Mouse (Mus musculus) fat pad, adult 2 months (tissue): ENCODE results near the gene Heatr5a.

Experiments
- DNase-seq: peaks from one replicate; pipeline ENCODE4 v3.0.0-alpha.2; 2011; ENCODE audit warnings: low read depth, low spot score; ENCODE audit errors: extremely low read depth

Gene Heatr5a

DNA sequence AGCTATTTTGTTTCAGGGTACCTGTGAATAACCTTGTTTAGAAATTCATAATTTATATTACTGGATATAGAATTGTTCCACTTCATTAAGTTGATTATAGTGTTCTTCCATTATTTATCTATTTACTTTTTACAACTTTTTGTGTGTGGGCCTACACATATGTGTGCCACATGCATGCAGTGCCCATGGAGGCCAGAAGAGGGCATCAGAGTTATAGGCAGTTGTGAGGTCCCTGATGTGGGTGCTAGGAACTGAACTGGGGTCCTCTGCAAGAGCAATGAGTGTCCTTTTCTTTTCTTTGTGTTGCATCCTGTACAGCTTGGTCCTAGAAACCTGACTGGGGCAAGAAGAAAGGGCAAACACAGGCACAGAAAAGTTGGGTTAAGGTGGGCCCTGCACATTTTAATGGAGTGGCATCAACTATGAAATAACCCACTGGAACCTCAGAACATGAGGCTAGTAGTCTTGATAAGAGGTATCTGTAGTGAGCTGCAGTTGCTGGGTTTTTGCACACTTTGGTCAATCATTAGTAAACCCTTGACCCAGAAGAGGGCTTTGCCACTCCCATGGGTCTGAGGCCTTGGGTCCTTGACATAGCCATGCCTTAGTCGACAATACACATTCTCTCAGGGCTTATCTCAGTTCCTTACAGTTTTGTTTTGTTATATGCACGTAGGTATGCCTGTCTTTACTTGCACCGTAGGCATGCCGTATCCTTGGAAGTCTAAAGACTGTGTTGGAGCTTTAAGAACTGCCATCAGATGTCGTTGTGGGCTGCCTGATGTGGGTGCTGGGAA, 1.3 kb upstream of the Heatr5a start:
- DNase-seq = no peak

DNA sequence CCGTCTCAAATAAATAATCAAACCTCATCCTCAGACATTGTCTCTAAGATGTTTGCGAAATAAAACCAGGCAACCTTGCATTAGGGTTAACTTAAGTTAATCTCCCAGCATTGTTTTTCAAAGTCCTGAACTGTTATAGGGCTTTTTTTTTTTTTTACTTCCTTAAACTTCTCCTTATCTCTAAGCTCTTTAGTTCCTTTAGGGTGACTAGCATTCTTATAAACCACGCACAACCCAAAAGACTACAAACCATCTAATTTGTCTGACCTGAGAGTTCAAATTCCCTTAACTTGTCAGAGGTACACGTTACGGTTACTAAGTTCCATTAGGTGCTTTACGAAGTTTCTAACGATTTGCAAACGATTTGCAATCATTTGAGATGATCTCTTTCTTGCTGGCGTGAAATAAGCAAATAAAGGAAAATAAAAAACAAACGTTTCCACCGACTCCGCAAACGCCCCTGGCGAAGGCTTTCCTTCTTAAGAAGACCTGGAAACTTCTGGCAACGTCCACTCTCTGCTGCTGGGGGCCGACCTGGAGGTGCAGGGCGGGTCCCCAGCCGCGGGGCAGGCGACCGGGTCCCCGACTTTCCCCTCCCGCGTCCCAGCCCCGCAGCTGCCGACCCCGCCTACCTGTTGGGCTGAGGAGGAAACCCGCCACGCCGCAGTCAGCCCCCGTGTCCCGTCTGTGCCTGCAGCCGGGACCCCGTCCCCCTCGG, 610 bp downstream of the Heatr5a start:
- no peak for DNase-seq

DNA sequence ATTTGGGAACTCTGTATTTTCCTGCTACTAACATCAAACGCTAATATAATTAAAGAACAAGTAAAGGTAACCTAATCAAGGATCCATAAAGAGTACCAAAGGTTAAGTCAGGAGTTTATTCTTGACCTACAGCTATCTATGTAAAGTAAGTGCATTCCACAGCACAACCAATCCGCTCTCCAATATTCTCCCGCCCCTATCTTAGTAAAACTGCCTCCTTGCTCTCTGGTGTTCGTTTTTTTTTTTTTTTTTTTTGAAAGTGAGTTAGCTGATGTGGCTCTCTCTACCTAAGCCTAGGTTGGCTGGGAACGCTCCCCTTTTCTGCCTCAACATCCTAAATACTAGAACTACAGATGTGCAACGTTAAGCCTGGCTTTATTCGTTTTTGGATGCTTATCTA, 1.2 kb downstream of the Heatr5a start:
- no peak for DNase-seq

DNA sequence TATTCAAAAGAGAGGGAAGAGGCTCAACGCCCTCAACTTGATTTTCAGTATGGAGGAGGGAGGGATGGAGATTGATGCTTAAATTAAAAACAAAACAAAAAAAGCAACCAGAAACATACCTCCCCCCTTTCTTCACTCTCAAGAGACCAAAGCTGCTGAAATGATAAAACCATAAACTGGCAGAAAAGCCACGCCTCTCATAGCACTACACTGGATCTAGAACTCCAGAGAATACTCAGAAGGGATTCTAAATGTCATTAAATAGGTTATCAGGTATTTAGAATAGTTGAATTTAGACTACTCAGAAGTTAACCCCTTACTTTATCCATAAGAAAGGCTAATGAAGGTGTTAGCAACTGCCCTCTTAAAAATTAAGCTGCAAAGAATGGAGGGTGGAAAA, 2.0 kb downstream of the Heatr5a start:
- no peak for DNase-seq

DNA sequence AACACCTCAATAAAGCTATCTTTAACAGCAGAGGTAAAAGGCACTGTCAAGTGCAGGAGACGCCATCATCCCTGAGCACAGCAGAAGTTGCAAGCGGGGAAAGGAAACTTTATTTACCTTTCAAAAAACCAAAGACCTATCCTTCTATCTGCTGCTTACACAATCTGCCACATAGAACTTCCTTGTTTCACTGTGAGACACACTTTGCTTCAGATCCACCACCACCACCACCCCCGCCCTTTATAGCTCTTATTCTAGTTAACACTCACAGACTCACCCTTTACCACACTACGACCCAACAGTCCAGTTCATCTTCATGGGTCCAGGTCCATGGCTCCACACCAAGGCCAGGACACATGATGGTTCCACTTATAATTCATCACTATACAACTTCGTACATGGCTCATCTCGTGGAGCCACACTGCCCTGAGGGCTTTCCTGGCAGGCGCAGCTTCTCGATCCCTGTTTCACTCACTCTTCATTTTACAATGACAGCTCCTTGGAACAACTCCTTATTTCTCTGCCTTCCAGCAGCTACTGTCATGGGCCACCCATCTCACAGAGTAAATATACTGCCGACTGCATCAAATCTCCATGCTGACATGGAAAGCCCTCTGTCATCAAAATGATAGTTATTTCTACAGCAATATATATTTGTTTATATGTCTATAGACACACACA, 3.1 kb downstream of the Heatr5a start:
- DNase-seq = no peak

DNA sequence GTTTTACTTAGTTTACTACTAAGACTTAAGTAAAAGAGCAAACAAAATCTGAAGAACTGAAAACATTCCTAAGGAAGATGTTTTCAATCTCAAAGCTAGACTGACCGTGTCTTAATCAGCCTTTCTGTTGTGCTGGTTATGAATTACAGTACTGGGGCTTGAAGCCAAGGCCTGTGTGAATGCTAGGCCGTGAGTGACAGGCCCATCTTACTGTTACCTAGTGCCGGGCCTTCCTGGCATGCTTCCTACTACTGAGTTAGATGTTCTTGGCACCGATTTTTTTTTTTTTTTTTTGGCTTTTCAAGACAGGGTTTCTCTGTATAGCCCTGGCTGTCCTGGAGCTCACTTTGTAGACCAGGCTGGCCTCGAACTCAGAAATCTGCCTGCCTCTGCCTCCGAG, 13.5 kb downstream of the Heatr5a start:
- DNase-seq = no peak

DNA sequence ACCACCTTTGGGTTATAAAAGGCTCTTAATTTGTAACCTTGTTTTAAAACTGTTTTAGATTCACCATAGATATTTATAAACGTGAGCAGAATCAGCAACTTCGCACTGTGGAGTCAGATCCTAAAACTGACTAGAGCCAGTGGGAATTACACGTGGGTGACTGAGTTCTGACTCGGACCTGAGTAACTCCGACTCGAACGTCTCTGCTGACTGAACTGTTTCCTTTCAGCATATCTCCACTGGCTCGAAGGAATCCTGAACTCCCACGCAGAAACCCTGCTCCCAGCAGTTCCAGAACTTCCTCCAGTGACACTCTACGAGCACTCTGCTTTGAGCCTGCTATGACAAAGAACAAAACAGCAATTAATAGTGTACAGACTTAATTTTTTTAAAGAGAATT, 18.8 kb downstream of the Heatr5a start:
- DNase-seq = no peak

DNA sequence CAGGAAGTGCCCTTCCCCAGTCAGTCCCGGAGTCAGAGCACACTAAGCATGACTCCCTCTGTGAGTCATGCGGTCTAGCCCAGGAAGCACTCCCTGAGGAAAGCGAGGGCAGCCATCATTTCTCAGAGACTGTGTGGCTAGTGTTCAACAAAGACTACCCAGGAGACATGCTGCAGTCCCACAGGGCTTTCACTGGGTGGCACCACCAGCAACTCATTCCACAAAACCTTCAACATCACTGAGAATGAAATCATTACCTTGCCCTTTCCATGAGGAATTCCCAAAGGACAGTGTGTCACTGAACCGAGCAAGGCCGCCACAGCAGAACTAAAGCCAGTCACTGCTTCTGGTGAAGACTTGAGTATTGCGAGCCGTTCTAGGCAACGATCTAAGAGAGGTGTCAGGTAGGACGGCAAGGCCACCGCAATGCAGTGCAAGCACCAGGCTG, 23.6 kb downstream of the Heatr5a start:
- no peak for DNase-seq

DNA sequence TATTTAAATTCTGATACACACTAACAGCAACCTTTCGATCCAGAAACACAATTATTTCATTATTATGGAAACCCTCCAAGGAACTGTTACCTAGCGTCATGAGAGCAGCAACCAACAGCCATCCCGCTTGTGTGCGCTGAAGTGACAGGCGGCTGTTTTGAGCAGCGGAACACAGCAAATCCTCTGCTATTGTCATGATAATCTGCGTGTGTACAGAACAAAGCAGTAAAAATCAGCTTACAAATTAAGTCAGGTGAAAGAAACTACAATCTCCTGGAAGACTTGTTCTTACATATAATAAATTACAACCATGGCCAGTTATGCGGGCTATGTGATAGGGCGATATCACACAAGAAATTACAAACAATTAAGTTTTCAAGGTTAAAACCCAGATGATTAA, 25.8 kb downstream of the Heatr5a start:
- DNase-seq = no peak

DNA sequence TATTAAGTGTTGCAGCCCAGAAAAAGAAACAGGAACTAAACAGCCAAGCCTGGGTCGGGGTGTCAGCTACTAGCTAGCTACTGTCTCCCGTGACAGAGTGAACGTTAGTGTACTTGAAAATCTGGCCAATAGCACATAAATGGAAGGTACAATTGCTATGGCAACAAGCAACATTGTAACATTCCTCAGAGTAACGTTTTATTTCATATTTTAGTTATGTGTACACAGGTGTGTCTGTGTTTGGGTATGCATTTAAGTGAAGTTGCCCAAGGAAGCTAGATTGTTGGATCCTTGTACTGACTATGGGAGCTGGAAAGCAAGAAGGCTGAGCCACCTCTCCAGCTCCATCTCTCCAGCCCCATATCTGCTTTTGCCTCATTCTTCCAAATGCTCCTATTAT, 31.3 kb downstream of the Heatr5a start:
- no peak for DNase-seq

DNA sequence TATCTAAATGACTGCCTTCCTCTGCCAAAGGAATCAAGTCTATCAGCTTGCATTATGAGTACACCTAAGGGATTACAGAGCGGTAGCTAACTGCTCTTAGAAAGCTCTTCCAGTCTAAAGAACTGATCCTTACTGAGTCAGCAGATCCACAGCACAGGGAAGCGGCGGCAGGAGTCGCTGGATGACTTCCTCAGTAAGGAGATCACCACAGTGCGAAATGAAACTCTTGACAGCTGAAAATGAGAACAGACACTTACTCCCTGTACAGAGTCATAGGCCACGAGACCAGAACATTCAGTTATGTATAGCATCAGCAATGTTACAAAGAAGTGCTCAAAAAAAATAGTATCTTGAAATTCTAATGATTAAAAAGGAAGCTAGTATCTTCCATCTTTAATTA, 33.2 kb downstream of the Heatr5a start:
- DNase-seq = no peak

DNA sequence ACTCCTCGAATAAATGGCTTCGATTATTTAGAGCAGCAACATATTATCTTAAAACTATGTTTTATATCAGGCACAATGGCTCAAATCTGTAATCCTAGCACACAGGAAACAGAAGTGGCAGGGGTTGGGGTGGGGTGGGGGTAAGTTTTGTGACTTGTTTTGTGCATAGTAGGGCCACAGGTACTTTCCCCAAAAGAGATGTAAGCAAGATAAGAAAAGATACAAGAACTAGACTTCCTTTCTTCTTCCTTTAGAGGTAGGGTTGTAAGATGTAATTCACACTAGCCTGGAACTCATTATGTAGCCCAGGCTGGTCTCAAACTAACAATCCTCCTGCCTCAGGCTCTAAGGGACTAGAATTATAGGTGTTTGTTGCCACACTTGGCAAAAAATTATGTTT, 41.5 kb downstream of the Heatr5a start:
- DNase-seq = no peak

DNA sequence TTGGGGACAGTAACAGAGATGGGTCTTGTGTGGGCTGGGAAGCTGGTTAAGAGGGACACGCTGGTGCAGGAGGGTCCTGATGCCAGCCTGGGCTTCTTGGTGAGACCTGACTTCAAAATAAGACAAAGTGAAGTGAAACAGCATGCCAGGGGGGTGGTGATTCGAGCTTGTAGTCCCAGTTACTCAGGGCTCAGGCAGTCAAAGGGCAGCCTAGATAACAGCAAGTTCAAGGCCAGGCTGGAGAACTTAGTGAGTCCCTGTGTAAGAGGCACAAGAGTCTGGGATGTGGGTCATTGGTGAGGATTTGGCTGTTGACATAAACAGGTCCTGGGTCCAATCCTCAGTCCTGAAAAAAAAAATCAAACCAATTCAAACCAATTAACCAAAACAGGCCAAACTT, 53.9 kb downstream of the Heatr5a start:
- DNase-seq = no peak

DNA sequence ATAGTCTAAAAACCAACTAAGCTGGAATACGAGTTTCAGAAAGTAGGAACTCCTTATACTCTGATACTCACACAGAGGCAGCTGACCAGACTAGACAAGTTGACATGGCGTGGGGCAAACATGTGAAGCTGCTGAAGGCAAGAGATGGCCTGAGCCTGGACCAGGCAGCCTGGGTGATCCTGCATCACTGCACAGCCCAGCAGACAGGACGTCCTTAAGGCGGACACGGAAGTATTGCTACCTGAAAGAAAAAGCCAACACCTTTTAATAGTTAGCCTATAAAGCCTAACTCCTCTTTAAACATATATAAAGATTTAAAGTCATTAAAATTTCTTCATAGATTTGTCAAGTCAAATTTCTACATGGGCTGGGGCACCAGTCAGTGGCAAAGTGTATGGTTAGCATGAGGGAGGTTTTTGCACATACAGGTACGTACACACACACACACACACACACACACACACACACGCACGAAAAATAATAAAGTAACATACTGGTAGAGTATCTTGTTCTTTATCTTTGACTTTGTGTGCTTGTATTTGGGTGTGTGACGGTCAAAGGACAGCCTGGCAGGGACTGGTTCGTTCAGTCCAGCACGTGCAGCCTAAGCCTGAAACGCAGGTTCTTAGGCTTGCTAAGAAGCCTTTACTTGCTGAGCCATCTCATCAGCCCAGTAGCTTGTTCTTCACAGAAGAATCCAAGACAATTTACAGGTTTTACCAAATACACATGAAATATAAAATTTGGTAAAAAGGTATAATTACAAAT, 56.0 kb downstream of the Heatr5a start:
- DNase-seq = no peak

DNA sequence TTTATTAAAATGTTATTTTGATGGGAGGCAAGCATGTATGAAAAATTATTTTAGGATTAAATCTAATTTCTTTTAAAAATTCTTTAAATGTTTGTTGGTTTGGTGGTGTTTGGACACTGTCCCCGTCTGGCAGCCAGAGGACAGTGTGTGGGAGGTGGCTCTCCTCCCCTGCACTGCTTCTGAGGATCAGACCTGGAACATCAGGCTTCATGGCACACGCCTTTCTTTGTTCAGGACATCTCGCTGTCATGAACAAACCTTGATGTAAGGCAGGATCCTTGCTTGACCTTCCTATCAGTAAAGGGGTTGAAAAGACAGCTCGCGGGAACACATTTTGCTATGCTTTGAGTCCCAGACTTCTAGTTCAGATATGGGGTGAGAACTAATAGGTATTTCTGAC, 61.9 kb downstream of the Heatr5a start:
- DNase-seq = no peak

DNA sequence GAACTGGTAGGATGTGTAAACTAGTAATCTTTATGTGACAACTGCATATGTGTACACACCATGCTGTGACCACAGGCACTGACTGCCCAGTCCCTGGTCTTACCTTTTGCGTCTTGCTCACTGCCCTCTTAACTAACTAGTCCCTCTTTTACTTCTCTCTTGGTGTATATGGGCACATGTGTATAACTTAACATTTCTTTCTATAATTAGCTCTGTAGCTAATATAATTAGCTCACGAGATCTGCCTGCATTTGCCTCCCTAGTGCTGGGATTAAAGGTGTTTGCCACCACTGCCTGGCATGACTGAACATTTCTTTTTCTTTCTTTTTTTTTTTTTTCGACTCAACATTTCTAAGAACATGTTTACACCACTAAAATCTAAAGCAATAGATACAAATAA, 63.6 kb downstream of the Heatr5a start:
- no peak for DNase-seq

DNA sequence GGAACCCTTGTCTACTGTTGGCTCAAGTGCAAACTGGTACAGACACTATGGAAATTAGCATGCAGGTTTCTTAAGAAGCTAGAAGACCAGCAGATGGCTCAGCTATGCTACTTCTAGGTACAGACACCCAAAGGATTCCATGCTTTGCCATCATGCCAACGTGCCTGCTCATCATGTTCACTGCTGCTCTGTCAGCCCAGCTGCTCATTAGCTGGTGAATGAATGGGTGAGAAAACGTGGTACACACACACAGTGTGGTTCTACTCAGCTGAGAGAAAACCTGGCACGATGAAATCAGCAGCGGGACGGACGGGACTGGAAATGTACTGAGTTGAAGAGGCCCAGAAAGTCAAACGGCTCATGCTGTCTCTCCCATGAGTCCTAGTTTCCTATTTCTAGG, 70.6 kb downstream of the Heatr5a start:
- DNase-seq = no peak

DNA sequence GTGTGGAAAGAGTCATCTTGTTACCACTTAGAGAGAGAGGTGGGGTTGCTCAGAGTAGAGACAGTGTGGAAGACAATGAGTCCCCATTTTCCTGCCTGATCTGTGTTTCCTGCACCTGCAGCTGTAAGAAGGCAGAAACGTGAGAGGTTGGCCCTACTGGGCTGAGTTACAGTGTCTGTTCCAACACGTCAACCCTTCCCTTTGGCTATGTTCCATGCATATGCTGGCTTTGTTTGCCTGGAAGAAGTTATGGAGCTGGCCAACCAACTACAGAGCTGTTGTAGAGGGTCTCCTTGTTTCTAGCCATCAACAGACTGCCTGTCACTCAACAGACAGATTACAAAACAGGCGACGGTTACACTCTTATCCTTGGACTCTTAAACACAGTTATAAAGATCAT, 74.2 kb downstream of the Heatr5a start:
- no peak for DNase-seq

DNA sequence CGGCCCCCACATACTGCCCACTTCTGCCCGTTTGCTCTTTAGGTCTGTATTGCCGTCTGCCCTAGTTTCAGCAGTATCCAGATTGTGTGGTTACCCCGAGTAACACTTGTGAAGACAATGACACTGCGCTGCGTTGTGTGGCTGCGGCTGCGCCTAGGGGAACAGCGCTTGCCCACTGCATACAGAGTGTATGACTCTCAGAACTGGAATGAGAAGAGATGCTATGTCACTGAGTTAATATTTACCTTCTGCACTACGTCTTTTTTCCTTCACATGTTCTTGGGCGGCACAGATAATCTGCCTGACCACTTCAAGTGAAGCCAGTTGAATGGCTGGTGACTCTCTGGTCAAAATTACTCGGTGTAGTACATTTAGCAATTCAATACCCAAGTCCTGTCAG, 82.5 kb downstream of the Heatr5a start:
- DNase-seq = no peak

DNA sequence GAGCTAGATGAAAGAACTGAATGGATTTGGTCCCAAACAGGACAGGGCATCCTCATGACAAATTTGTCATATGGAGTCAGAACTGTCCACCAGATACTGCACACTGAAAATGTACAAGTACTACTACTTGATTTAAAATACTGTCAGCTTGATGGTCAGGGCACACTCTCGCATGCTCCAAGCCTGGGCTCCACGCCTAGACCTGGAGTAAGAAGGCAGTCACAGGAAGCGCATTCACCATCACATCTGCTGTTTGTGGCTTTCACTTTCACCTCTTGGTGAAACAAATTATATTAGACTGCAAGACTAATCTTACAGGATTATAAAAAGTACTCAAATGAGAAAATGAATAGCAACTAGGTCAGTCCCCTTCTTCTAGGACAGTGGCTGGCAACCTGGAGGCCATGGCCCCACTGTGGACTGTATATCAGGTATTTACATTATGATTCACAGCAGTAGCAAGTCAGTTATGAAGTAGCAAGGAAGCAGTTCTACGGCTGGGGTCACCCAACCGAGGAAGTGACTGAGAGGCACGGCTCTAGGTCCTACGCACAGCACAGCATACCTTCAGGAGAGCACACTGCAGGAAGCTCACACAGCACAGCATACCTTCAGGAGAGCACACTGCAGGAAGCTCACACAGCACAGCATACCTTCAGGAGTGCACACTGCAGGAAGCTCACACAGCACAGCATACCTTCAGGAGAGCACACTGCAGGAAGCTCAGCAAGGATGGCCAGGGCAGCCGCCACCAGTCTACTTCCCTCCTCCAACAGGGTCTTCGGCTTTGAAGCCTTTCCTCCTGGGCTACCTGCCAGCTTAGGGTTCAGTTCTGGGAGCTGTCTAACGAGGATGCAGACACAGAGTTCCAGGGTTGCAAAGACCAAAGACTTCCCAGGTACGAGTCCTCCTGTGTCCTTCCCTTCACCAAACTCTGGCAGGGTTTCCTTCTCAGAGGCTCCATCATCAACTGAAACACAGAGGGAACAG, 83.5 kb downstream of the Heatr5a start:
- no peak for DNase-seq
